Mouse (Mus musculus): ENCODE results near the gene Dstn. TPM values are rescaled to one million over a fixed set of nuclear protein-coding genes. Genes with fewer than 3 reads are reported as not detected.

Dstn gene
- polyA plus RNA-seq, 1 experiment = 275 TPM

GRCm38 (mm10) chr2:143991964-143992672 is 77.0 kb downstream of the Dstn start:
- WGBS = 82% methylated on average over 7 of the region's 7 CpGs
- DNase-seq (ENCODE audit: low read depth, low spot score) = no peak

Other genes starting within 250 kb of the Dstn start
- 3.2 and 5.1 TPM in 2 replicates for gene Bfsp1, start 52.1 kb upstream of the Dstn start, polyA plus RNA-seq (2012; rRNA removed)
- gene Rrbp1, start 95.9 kb downstream of the Dstn start, polyA plus RNA-seq (2012; rRNA removed) = 200 and 209 TPM in 2 replicates
- not detected in 2 replicates for gene Banf2, start 117.7 kb downstream of the Dstn start, polyA plus RNA-seq (2012; rRNA removed)